ENCODE assay signal across 1 mouse cellular context in the genomic region with DNA sequence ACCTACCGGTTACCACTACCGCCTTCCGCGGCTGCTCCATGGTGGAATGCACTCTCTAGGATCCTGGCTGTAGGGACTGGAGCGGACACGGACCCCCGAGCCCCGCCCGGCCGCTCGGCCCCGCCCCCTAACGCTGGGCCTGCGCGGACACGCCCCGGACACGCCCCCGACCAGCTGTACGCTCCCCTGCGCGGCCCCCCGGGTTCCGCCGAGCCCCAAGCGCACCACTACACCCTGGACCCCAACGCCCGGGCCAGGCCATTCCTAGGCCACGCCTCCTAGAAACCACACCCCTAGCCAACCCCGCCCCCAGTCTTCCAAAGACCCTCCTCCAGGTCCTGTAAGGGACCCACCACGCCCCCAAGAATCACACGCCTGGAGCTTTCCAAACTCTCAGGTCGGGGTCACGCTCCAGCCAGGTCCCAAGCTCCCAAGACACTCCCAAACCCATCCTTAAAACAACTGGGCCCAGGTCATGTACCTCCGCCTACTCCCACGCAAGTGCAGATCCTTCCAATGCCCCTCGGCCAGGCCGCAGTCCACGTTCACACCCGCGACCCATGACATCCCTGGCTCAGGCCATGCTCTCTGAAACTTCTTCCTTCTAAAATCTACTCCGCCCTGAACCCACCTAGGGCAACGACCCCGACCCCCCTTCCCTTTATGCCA.
TF ChIP-seq lines count a peak whose summit lies in the region.

No protein-coding gene starts in this region.

TF ChIP-seq in CH12.LX, 34 proteins besides CTCF, POLR2A, EP300 and RAD21:
- no peak for TF ChIP-seq RCOR1 (conservative IDR thresholded peaks at IDR 0.05; ENCODE audit: low read depth, low read length)
- TF ChIP-seq ELF1 (IDR thresholded peaks at IDR 0.05; ENCODE audit: low read depth, low read length), result peak; percentile 34; the same call in 1 of the 2 replicates
- TF ChIP-seq ZNF384 (IDR thresholded peaks at IDR 0.05; ENCODE audit: low read depth, low read length), result no peak
- TF ChIP-seq JUN (IDR thresholded peaks at IDR 0.05; ENCODE audit: insufficient read depth, low read depth, low read length), result no peak
- no peak for TF ChIP-seq E2F4 (IDR thresholded peaks at IDR 0.05; ENCODE audit: insufficient replicate concordance, low read depth, low read length)
- TF ChIP-seq POLR2AphosphoS2 (IDR thresholded peaks at IDR 0.05; ENCODE audit: low read depth, low read length), result no peak; the same call in 1 of the 2 replicates
- TF ChIP-seq MAZ (IDR thresholded peaks at IDR 0.05; ENCODE audit: low read depth, low read length), result peak; percentile 65; the same call in 1 of the 2 replicates
- TF ChIP-seq HCFC1 (IDR thresholded peaks at IDR 0.05; ENCODE audit: low read depth, low read length), result peak; percentile 66
- peak; percentile 29; the same call in 1 of the 2 replicates for TF ChIP-seq MEF2A (IDR thresholded peaks at IDR 0.05; ENCODE audit: borderline replicate concordance, low read depth, low read length)
- peak; percentile 66 for TF ChIP-seq TCF12 (IDR thresholded peaks at IDR 0.05; ENCODE audit: low read depth, low read length)
- no peak; the same call in 1 of the 2 replicates for TF ChIP-seq MXI1 (IDR thresholded peaks at IDR 0.05; ENCODE audit: low read depth, low read length)
- TF ChIP-seq NELFE (IDR thresholded peaks at IDR 0.05; ENCODE audit: low read depth, low read length), result 0 out of 2 replicates have a peak, but pooled peaks have one; percentile 21
- TF ChIP-seq NRF1 (IDR thresholded peaks at IDR 0.05; ENCODE audit: low read depth, low read length), result peak; percentile 82
- TF ChIP-seq JUND (conservative IDR thresholded peaks at IDR 0.05; ENCODE audit: low read depth, low read length), result no peak
- no peak for TF ChIP-seq ZC3H11A (IDR thresholded peaks at IDR 0.05; ENCODE audit: low read depth, low read length)
- TF ChIP-seq ETS1 (conservative IDR thresholded peaks at IDR 0.05; ENCODE audit: low read depth, low read length), result peak; percentile 66
- peak; percentile 83 for TF ChIP-seq SIN3A (IDR thresholded peaks at IDR 0.05; ENCODE audit: low read length)
- TF ChIP-seq PAX5 (IDR thresholded peaks at IDR 0.05; ENCODE audit: low read length), result no peak
- TF ChIP-seq TBP (conservative IDR thresholded peaks at IDR 0.05; ENCODE audit: low read depth, low read length), result no peak
